Mouse (Mus musculus) MEL (cell line): ENCODE data around the gene Inpp5d.

Source experiments
- CHD2 ChIP-seq: IDR thresholded peaks from 2 replicates; pipeline ENCODE4 v1.6.1; 2011; ENCODE audit warnings: low read length, improper control_type of control experiment
- CTCF ChIP-seq, 3 experiments: IDR thresholded peaks in 2 of 3; conservative IDR thresholded peaks in 1 of 3; 2 replicates each; pipeline ENCODE4 v1.5.1; 2011 to 2012; ENCODE audit warnings: low read length in 3 of 3, low read depth in 2 of 3, mild to moderate bottlenecking in 2 of 3, improper control_type of control experiment in 1 of 3, inconsistent platforms in 1 of 3, mixed read lengths in 1 of 3, moderate library complexity in 1 of 3; ENCODE audit not compliant: control insufficient read depth in 1 of 3, insufficient read depth in 1 of 3, poor library complexity in 1 of 3, severe bottlenecking in 1 of 3
- EP300 ChIP-seq, 2 experiments: IDR thresholded peaks; 2 replicates each; pipeline ENCODE4 v1.6.1; 2011; ENCODE audit warnings: improper control_type of control experiment in 2 of 2, low read length in 2 of 2, low read depth in 1 of 2, mild to moderate bottlenecking in 1 of 2
- GATA1 ChIP-seq: IDR thresholded peaks from 2 replicates; pipeline ENCODE4 v1.6.1; 2011; ENCODE audit warnings: low read depth, low read length, improper control_type of control experiment
- MAFK ChIP-seq: IDR thresholded peaks from 2 replicates; pipeline ENCODE4 v1.6.1; 2011; ENCODE audit warnings: low read depth, mild to moderate bottlenecking, low read length, improper control_type of control experiment, borderline replicate concordance
- NRF1 ChIP-seq: IDR thresholded peaks from 2 replicates; pipeline ENCODE4 v1.6.1; 2014; ENCODE audit warnings: low read depth, mild to moderate bottlenecking, inconsistent platforms, low read length, improper control_type of control experiment, moderate library complexity; ENCODE audit not compliant: poor library complexity, insufficient read depth, severe bottlenecking
- POLR2A ChIP-seq, 2 experiments: IDR thresholded peaks; 2 replicates each; pipeline ENCODE4 v1.6.1; 2011 to 2012; ENCODE audit warnings: low read length in 2 of 2, mild to moderate bottlenecking in 2 of 2, control low read depth in 1 of 2, improper control_type of control experiment in 1 of 2, low read depth in 1 of 2, moderate library complexity in 1 of 2; ENCODE audit not compliant: control insufficient read depth in 1 of 2, insufficient read depth in 1 of 2, poor library complexity in 1 of 2
- SIN3A ChIP-seq: IDR thresholded peaks from 2 replicates; pipeline ENCODE4 v1.6.1; 2012; ENCODE audit warnings: low read length, improper control_type of control experiment, inconsistent platforms
- ZC3H11A ChIP-seq: IDR thresholded peaks from 2 replicates; pipeline ENCODE4 v1.6.1; 2012; ENCODE audit warnings: low read depth, mild to moderate bottlenecking, inconsistent platforms, low read length, improper control_type of control experiment

DNA sequence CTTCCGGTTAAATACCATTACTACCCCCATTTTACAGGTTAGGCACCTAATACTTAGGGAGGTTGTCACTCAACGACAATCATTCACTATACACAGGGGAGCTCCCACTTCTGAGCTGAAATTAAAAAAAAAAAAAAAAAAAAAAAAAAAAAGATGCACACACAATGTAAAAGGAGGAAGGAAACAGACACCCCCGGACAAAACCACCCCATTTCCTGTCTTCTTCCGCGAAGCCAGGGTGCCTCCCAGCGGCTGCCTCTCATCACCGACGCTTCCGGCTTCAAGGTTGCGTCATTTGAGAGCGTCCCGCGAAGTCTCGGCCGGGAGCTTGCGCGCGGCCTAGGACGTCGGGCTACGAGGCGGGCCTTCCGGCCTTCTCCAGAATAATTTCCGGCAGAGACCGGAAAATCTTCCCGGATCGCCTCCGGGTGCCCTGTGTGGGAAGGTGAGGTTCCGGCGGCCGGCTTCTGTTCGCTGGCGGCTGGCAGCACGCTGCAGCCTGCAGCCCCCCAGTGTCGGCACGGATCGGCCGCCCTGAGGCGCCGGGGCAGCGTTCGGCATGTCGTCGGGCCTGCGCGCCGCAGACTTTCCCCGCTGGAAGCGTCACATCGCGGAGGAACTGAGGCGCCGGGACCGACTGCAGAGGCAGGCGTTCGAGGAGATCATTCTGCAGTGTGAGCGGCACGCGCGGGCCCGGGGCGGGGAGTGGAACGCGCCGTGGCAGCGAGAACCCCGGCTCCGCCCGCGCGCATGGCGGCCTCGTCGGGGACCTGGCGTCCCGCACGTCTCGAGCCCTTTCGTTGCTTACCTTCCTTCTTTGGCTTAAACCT, 135.7 kb downstream of the Inpp5d start, which contains the start of gene Atg16l1:
- no peak for TF ChIP-seq MAFK
- peak in 2 of 3 experiments; percentile 55 to 65; a peak in 4 of 6 replicates for TF ChIP-seq CTCF (IDR thresholded peaks at IDR 0.05 in 2 of 3, conservative IDR thresholded peaks at IDR 0.05 in 1 of 3; ENCODE audit: control insufficient read depth in 1 of 3, insufficient read depth in 1 of 3, low read depth in 2 of 3, low read length in 3 of 3, poor library complexity in 1 of 3, severe bottlenecking in 1 of 3)
- TF ChIP-seq CHD2: peak; percentile 69
- peak; percentile 73 for TF ChIP-seq NRF1
- peak; percentile 54 to 70; a peak in 3 of 4 replicates for TF ChIP-seq EP300 (IDR thresholded peaks at IDR 0.05; ENCODE audit: low read depth in 1 of 2, low read length in 2 of 2)
- TF ChIP-seq POLR2A (IDR thresholded peaks at IDR 0.05; ENCODE audit: control insufficient read depth in 1 of 2, insufficient read depth in 1 of 2, low read depth in 1 of 2, low read length in 2 of 2, poor library complexity in 1 of 2): peak; percentile 80 to 86; a peak in 3 of 4 replicates
- TF ChIP-seq SIN3A: peak; percentile 96
- TF ChIP-seq ZC3H11A: peak; percentile 63
- TF ChIP-seq GATA1: no peak
